Mouse (Mus musculus) liver, embryonic 14.5 days (tissue): ENCODE results near the gene Gm48551.

Experiments
- CTCF ChIP-seq: IDR thresholded peaks from 2 replicates; pipeline ENCODE4 v1.5.1; 2016; ENCODE audit warnings: antibody characterized with exemption, low read depth, control low read depth
- EP300 ChIP-seq: IDR thresholded peaks from 2 replicates; pipeline ENCODE4 v1.6.1; 2016; ENCODE audit warnings: antibody characterized with exemption, low read depth

GRCm38 (mm10) chr10:81389801-81390677, 5.8 kb downstream of the Gm48551 start:
- TF ChIP-seq EP300 (no peak), CTCF (peak; percentile 96)
